Comparison of ENCODE assay signal across 14 mouse cellular contexts in genomic region chr4:123971059-123971458, GRCm38 (mm10). TPM values are rescaled to one million over a fixed set of nuclear protein-coding genes. Genes with fewer than 3 reads are reported as not detected.
DNase-seq lines count a peak whose midpoint lies in the region; ATAC-seq and TF ChIP-seq lines count a peak whose summit lies in the region.
"Had no signal": no experiment of that assay in that cellular context is flagged by ENCODE, and none has a peak within 500 bp of the region (broad histone marks: within the 10 kb centered on the region; RNA-seq: fewer than 3 reads in every experiment).

No protein-coding gene starts in this region.

- H3K36me3 ChIP-seq in E14TG2a.4 (ENCODE audit: insufficient read depth, low read length): no peaks in the 10 kb centered on the region
- no peaks in the 10 kb centered on the region for H3K36me3 ChIP-seq in embryonic facial prominence, embryonic 11.5 days (replicated peaks; ENCODE audit: control insufficient read depth, insufficient read depth, low read depth, low read length)
- H3K36me3 ChIP-seq: embryonic facial prominence, embryonic 12.5 days; limb, embryonic 12.5 days had no signal

- 76% methylated on average over 4 of the region's 4 CpGs for WGBS in cerebellum, adult 2 months
- WGBS in embryonic facial prominence, embryonic 11.5 days: 81% methylated on average over 4 of the region's 4 CpGs

- TF ChIP-seq POLR2A in cerebellum, adult 2 months (IDR thresholded peaks at IDR 0.05; ENCODE audit: borderline replicate concordance, insufficient read depth, low read length): no peak

- no peaks in the 10 kb centered on the region; the same call in 1 of the 2 replicates for H3K27me3 ChIP-seq in cerebellum, adult 2 months (ENCODE audit: control insufficient read depth, insufficient read depth, low read length)
- peaks cover 23% of the 10 kb centered on the region for H3K27me3 ChIP-seq in E14TG2a.4 (ENCODE audit: insufficient read depth, low read length)
- H3K27me3 ChIP-seq in embryonic facial prominence, embryonic 11.5 days (ENCODE audit: control insufficient read depth, insufficient read depth, low read length): no peaks in the 10 kb centered on the region

- no peaks in the 10 kb centered on the region for H3K4me1 ChIP-seq in cerebellum, adult 2 months (ENCODE audit: control insufficient read depth, insufficient read depth, low read length)
- H3K4me1 ChIP-seq in E14TG2a.4 (replicated peaks; ENCODE audit: low read depth, low read length): peaks cover 32% of the 10 kb centered on the region
- no peaks in the 10 kb centered on the region for H3K4me1 ChIP-seq in embryonic facial prominence, embryonic 11.5 days (ENCODE audit: control insufficient read depth, insufficient read depth, low read length)

- no peak overlapping the region for H3K4me3 ChIP-seq in cerebellum, adult 2 months (replicated peaks; ENCODE audit: insufficient read depth, low read depth, low read length)
- no peak overlapping the region for H3K4me3 ChIP-seq in E14TG2a.4 (replicated peaks; ENCODE audit: low read length)
- no peak overlapping the region for H3K4me3 ChIP-seq in embryonic facial prominence, embryonic 11.5 days (ENCODE audit: low read depth, low read length)
- H3K4me3 ChIP-seq: embryonic facial prominence, embryonic 12.5 days; limb, embryonic 12.5 days had no signal

- no peak overlapping the region for H3K9ac ChIP-seq in embryonic facial prominence, embryonic 11.5 days (replicated peaks; ENCODE audit: low read length)
- H3K9ac ChIP-seq: embryonic facial prominence, embryonic 12.5 days; limb, embryonic 12.5 days had no signal

- H3K27ac ChIP-seq in cerebellum, adult 2 months (ENCODE audit: insufficient read depth, low read length): no peak overlapping the region
- H3K27ac ChIP-seq in embryonic facial prominence, embryonic 11.5 days (replicated peaks; ENCODE audit: low read depth, low read length): no peak overlapping the region
- H3K27ac ChIP-seq: embryonic facial prominence, embryonic 12.5 days; limb, embryonic 12.5 days had no signal

- DNase-seq in cerebellum, adult 2 months: no peak
- no peak for DNase-seq in cerebellum, postnatal 25 days
- peak; percentile 26 to 34 for DNase-seq in kidney, postnatal 4 days
- no peak for DNase-seq in kidney, postnatal 14 days
- DNase-seq in embryonic facial prominence, embryonic 11.5 days (ENCODE audit: low spot score): peak; percentile 25
- no peak for DNase-seq in thymus, postnatal 25 days
- DNase-seq in thymus, postnatal 36 days: no peak
- DNase-seq: adrenal gland, postnatal 25 days; heart, postnatal 14 days had no signal

- no peaks in the 10 kb centered on the region for H3K9me3 ChIP-seq in E14TG2a.4 (ENCODE audit: low read length)
- no peaks in the 10 kb centered on the region for H3K9me3 ChIP-seq in embryonic facial prominence, embryonic 11.5 days (replicated peaks; ENCODE audit: control insufficient read depth, low read length)
- H3K9me3 ChIP-seq: embryonic facial prominence, embryonic 12.5 days had no signal

- peak; percentile 10; the same call in 1 of the 2 replicates for TF ChIP-seq CTCF in cerebellum, adult 2 months (IDR thresholded peaks at IDR 0.05; ENCODE audit: borderline replicate concordance, insufficient read depth, low read depth, low read length)
- TF ChIP-seq CTCF in E14TG2a.4 (conservative IDR thresholded peaks at IDR 0.05; ENCODE audit: low read length): peak; percentile 96

- no peak overlapping the region for H3K4me2 ChIP-seq in embryonic facial prominence, embryonic 11.5 days (ENCODE audit: low read depth, low read length)
- H3K4me2 ChIP-seq: embryonic facial prominence, embryonic 12.5 days; limb, embryonic 12.5 days had no signal

- ATAC-seq in embryonic facial prominence, embryonic 11.5 days (replicated peaks; ENCODE audit: insufficient number of reproducible peaks, low FRiP score, low TSS enrichment, low read depth): no peak

RNA-seq across cellular contexts. Expression of gene 4930535I16Rik, which starts 53.2 kb away (rescaled TPM):
- not detected in 2 replicates for polyA plus RNA-seq in cerebellum, adult 2 months (2012; rRNA removed)
- not detected in 2 replicates for polyA plus RNA-seq in embryonic facial prominence, embryonic 11.5 days (2014; fragmentation: Nextera tagmentation; extraction: Ambion mirVana)
- polyA plus RNA-seq: frontal cortex, adult 2 months; large intestine, adult 2 months; limb, embryonic 12.5 days had no signal

RNA-seq across cellular contexts. Expression of gene Rragc, which starts 53.8 kb away (rescaled TPM):
- polyA plus RNA-seq in cerebellum, adult 2 months (2012; rRNA removed): 80.4 and 83.9 TPM in 2 replicates
- polyA plus RNA-seq in embryonic facial prominence, embryonic 11.5 days (2014; fragmentation: Nextera tagmentation; extraction: Ambion mirVana): 54.0 and 55.2 TPM in 2 replicates

Comparison
In these comparisons a context has a peak if more than half of its experiments do, and no peak if none do; other contexts are left out.
1. DNase-seq: peak in kidney, postnatal 4 days (2 of 2) and embryonic facial prominence, embryonic 11.5 days (single experiment); none in cerebellum, adult 2 months (0 of 2), cerebellum, postnatal 25 days (0 of 2), kidney, postnatal 14 days (single experiment), thymus, postnatal 25 days (single experiment) and thymus, postnatal 36 days (0 of 2).